Mouse (Mus musculus): ENCODE data around the gene Ube2h.

- TF ChIP-seq CTCF (IDR thresholded peaks at IDR 0.05; ENCODE audit: borderline replicate concordance, insufficient read depth, low read length), result no peak
- TF ChIP-seq POLR2A (IDR thresholded peaks at IDR 0.05; ENCODE audit: low read depth, low read length), result no peak
Observed at GRCm38 (mm10) chr6:30230246-30230645, 74.1 kb downstream of the Ube2h start.

All from embryonic fibroblast, embryonic 13.5 days (primary cell).